Mouse (Mus musculus): ENCODE results near the gene Elp4.

DNA sequence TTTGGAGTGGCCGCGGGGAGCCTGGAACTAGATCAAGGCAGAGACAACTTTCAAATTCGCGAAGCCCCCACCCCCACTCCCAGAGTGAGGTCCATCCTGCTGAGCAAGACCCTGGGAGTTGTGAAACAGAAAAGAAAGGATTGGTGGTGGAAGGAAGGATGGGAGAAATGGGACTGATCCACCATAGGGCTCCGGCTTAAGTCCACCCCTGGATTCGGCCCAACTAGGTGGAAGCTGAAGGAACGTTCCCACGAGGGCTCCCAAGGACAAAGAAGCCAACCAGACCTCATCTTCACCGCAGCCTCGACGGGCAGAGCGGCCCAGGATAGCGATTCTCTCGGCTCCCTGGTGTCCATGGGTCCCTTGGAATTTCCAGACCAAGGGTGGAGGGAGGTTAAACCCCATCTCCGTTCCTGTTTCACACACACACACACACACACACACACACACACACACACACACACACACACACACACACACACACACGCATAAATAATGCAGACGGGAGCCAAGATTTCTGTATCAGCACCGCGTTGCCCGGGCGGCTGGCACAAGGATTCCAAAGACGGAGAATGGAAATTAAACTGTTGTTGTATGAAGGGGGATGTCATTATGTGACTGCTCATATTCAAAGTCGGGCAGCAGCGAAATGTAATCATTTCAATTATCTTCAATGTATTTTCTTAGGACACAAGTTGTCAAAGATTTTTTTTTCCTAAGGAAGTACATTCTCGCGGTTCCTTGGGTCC is 243.3 kb downstream of the Elp4 start:
- TF ChIP-seq CHD2 (IDR thresholded peaks at IDR 0.05; ENCODE audit: low read length) (no peak), CTCF (IDR thresholded peaks at IDR 0.05 in 2 of 3, conservative IDR thresholded peaks at IDR 0.05 in 1 of 3; ENCODE audit: control insufficient read depth in 1 of 3, insufficient read depth in 1 of 3, low read depth in 2 of 3, low read length in 3 of 3, poor library complexity in 1 of 3, severe bottlenecking in 1 of 3) (no peak), BHLHE40 (IDR thresholded peaks at IDR 0.05; ENCODE audit: borderline replicate concordance, low read depth, low read length) (no peak), POLR2A (IDR thresholded peaks at IDR 0.05; ENCODE audit: control insufficient read depth in 1 of 2, insufficient read depth in 1 of 2, low read depth in 1 of 2, low read length in 2 of 2, poor library complexity in 1 of 2) (no peak), ZNF384 (IDR thresholded peaks at IDR 0.05; ENCODE audit: low read depth, low read length) (no peak), GATA1 (IDR thresholded peaks at IDR 0.05; ENCODE audit: low read depth, low read length) (no peak), MAX (IDR thresholded peaks at IDR 0.05; ENCODE audit: low read length) (no peak), EP300 (IDR thresholded peaks at IDR 0.05; ENCODE audit: low read depth in 1 of 2, low read length in 2 of 2) (no peak), ZKSCAN1 (IDR thresholded peaks at IDR 0.05; ENCODE audit: low read depth, low read length) (no peak), TAL1 (IDR thresholded peaks at IDR 0.05; ENCODE audit: low read length) (no peak), JUND (IDR thresholded peaks at IDR 0.05; ENCODE audit: low read depth, low read length) (no peak), USF2 (IDR thresholded peaks at IDR 0.05; ENCODE audit: borderline replicate concordance in 1 of 2, insufficient read depth in 1 of 2, low read depth in 1 of 2, low read length in 2 of 2) (no peak), MAZ (IDR thresholded peaks at IDR 0.05; ENCODE audit: low read depth, low read length) (no peak), ETS1 (IDR thresholded peaks at IDR 0.05; ENCODE audit: low read depth, low read length) (no peak)

All from MEL (cell line).